Mouse (Mus musculus) thymus, adult 2 months (tissue): Measurements from ENCODE around the gene Msh4.

Source experiments
- CTCF ChIP-seq: fragments of 200-500 bp; IDR thresholded peaks from 2 replicates; pipeline ENCODE4 v1.5.1; 2012; ENCODE audit warnings: mild to moderate bottlenecking, control low read depth, low read length, moderate library complexity, borderline replicate concordance; ENCODE audit not compliant: control insufficient read depth, poor library complexity, insufficient read depth; ENCODE audit errors: extremely low read depth
- POLR2A ChIP-seq: fragments of 200-500 bp; IDR thresholded peaks from 2 replicates; pipeline ENCODE4 v1.6.1; 2012; ENCODE audit warnings: mild to moderate bottlenecking, low read length, control low read depth, moderate library complexity; ENCODE audit not compliant: control insufficient read depth, poor library complexity, insufficient read depth; ENCODE audit errors: extremely low read depth

- no peak for TF ChIP-seq CTCF
- TF ChIP-seq POLR2A = no peak
Observed at GRCm38 (mm10) chr3:153808406-153808805, 97.5 kb downstream of the Msh4 start.
